Mouse (Mus musculus) limb, embryonic 12.5 days (tissue): Measurements from ENCODE around the gene Cd96. TPM values are rescaled to one million over a fixed set of nuclear protein-coding genes. Genes with fewer than 3 reads are reported as not detected.
A peak's percentile ranks its signal among the peaks of the same experiment; 100 is the strongest.

ENCODE experiments used
- ATAC-seq: fragments of 200-750 bp; cut with Nextera tagmentation; 2 replicates; pipeline ENCODE4 v1.8.0; 2017; ENCODE audit warnings: low read depth, moderate TSS enrichment; ENCODE audit not compliant: insufficient number of reproducible peaks, insufficient read depth, low FRiP score, low TSS enrichment
- H3K27ac ChIP-seq: fragments of 300-500 bp; sonication (generic); 2 replicates; pipeline ENCODE4 v1.5.1; 2016; ENCODE audit warnings: mild to moderate bottlenecking, moderate library complexity
- H3K27me3 ChIP-seq: fragments of 300-500 bp; sonication (generic); 2 replicates; pipeline ENCODE4 v1.6.1; 2016; ENCODE audit warnings: mild to moderate bottlenecking, moderate library complexity
- H3K36me3 ChIP-seq: fragments of 300-500 bp; sonication (generic); 2 replicates; pipeline ENCODE4 v1.6.1; 2016; ENCODE audit warnings: mild to moderate bottlenecking, moderate library complexity
- H3K4me1 ChIP-seq: fragments of 300-500 bp; sonication (generic); replicated peaks from 2 replicates; pipeline ENCODE4 v1.6.1; 2016
- H3K4me2 ChIP-seq: fragments of 300-500 bp; sonication (generic); 2 replicates; pipeline ENCODE4 v1.6.1; 2016; ENCODE audit warnings: mild to moderate bottlenecking, moderate library complexity
- H3K4me3 ChIP-seq: fragments of 300-500 bp; sonication (generic); replicated peaks from 2 replicates; pipeline ENCODE4 v1.5.1; 2016; ENCODE audit warnings: mild to moderate bottlenecking
- H3K9ac ChIP-seq: fragments of 300-500 bp; sonication (generic); replicated peaks from 2 replicates; pipeline ENCODE4 v1.6.1; 2016; ENCODE audit warnings: mild to moderate bottlenecking, moderate library complexity
- H3K9me3 ChIP-seq: fragments of 300-500 bp; sonication (generic); 2 replicates; pipeline ENCODE4 v1.6.1; 2016; ENCODE audit warnings: mild to moderate bottlenecking, moderate library complexity
- WGBS: fragments of 180-500 bp; shearing (Covaris S2); methylation state at CpG from one replicate; pipeline ENCODE4 v1.1.7; 2016; 5-methylcytosine and 5-hydroxymethylcytosine counted together
- polyA plus RNA-seq: library from polyadenylated mRNA; unstranded; fragments of >200 nt; fragmentation: Nextera tagmentation; extraction: Ambion mirVana; gene quantifications from 2 replicates; pipeline ENCODE4 v1.2.1, GENCODE M21; 2016

Cd96 gene
- polyA plus RNA-seq, 1 experiment from 2014 or later: not detected

- peak overlapping the region; percentile 93 for H3K4me2 ChIP-seq
- no peak overlapping the region for H3K27ac ChIP-seq
- H3K4me3 ChIP-seq: peak overlapping the region; percentile 63
- H3K36me3 ChIP-seq: no peaks in the 10 kb centered on the region
- no peaks in the 10 kb centered on the region for H3K9me3 ChIP-seq
- no peak; the same call in 1 of the 2 replicates for ATAC-seq
- peak overlapping the region; percentile 67 for H3K9ac ChIP-seq
- WGBS: under 1% methylated on average over 13 of the region's 13 CpGs
- peaks cover 6% of the 10 kb centered on the region for H3K27me3 ChIP-seq
- peaks cover 12% of the 10 kb centered on the region for H3K4me1 ChIP-seq
Observed at GRCm38 (mm10) chr16:46009717-46010116, 110.3 kb downstream of the Cd96 start.

GRCm38 (mm10) chr16:46008766-46009165 is 111.3 kb downstream of the Cd96 start:
- peaks cover 6% of the 10 kb centered on the region for H3K27me3 ChIP-seq
- no peaks in the 10 kb centered on the region for H3K9me3 ChIP-seq
- H3K36me3 ChIP-seq: no peaks in the 10 kb centered on the region
- H3K4me1 ChIP-seq: peaks cover 12% of the 10 kb centered on the region
- peak overlapping the region; percentile 93; the same call in 1 of the 2 replicates for H3K4me2 ChIP-seq
- ATAC-seq: no peak
- WGBS: 66% methylated on average over 3 of the region's 3 CpGs
- no peak overlapping the region for H3K9ac ChIP-seq
- H3K27ac ChIP-seq: no peak overlapping the region
- no peak overlapping the region for H3K4me3 ChIP-seq

DNA sequence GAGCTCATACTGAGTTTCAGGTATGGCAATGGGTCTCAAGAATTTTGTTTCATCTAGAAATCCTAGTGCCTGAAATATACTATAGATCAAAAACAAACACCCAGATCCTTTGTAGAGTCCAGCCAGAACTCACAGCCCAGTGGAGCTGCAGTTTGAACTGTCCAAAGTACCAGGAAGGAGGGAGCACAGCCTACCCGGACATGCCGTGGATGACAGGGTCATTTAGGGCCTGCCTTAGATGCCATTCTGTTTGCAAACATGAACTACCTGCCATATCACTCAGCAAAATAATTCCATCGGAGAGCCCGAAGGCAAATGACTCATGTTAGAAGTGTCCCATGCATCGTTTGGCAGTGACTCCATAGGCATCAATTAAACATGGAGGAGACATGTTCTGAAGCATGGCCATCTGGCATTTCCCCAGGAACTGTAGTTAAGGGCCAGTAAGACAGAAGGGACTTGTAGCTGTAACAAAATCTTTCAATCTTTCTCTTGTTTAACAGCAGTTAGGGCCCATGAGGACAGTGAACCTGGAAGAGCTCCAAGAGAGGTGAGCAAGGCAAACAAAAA is 111.9 kb downstream of the Cd96 start:
- H3K36me3 ChIP-seq: no peaks in the 10 kb centered on the region
- no peak overlapping the region for H3K27ac ChIP-seq
- no peak overlapping the region for H3K9ac ChIP-seq
- H3K4me2 ChIP-seq: no peak overlapping the region
- no peaks in the 10 kb centered on the region for H3K9me3 ChIP-seq
- 74% methylated on average over 5 of the region's 5 CpGs for WGBS
- ATAC-seq: no peak
- peaks cover 6% of the 10 kb centered on the region for H3K27me3 ChIP-seq
- H3K4me1 ChIP-seq: peaks cover 12% of the 10 kb centered on the region
- H3K4me3 ChIP-seq: no peak overlapping the region

- Histone ChIP-seq H3K4me2 (no peak overlapping the region), H3K9ac (no peak overlapping the region), H3K36me3 (no peaks in the 10 kb centered on the region), H3K4me1 (peaks cover 15% of the 10 kb centered on the region), H3K27me3 (peaks cover 6% of the 10 kb centered on the region), H3K9me3 (no peaks in the 10 kb centered on the region), H3K27ac (no peak overlapping the region), H3K4me3 (no peak overlapping the region)
- WGBS: 79% methylated on average over 10 of the region's 10 CpGs
- ATAC-seq: no peak
Observed at GRCm38 (mm10) chr16:46006261-46006660, 113.8 kb downstream of the Cd96 start.

DNA sequence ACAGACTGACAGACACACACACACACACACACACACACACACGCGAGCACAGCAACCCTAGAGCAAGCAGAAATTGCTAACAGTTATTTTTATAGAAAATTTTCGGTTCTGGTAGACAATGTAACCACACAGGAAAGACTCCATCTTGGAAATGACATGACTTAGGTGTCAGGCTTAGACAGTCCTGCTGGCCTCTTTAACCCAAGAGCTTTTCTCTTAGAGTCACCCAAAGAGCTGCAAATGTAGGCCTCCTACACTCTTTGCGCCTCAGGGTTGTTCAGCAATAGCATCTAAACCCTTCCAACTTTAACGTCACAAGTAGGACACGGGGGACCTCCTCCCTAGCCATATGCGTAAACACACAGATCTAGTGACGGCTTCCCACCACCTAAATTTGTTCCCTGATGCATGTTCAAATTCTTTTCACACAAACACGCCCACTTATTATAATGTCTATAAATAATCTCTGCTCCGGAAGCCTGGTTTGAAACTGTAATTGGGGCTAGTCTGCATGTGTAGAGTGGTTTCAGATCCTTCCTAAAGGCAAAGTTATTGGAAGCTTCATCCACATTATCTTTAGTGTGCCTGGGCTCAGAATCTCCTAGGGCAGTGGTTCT is 118.4 kb downstream of the Cd96 start:
- Histone ChIP-seq H3K4me2 (no peak overlapping the region), H3K4me3 (no peak overlapping the region), H3K4me1 (peaks cover 4% of the 10 kb centered on the region; the same call in 1 of the 2 replicates), H3K36me3 (no peaks in the 10 kb centered on the region), H3K27me3 (no peaks in the 10 kb centered on the region), H3K9me3 (no peaks in the 10 kb centered on the region), H3K27ac (no peak overlapping the region), H3K9ac (no peak overlapping the region)
- WGBS: 82% methylated on average over 10 of the region's 10 CpGs
- no peak for ATAC-seq

DNA sequence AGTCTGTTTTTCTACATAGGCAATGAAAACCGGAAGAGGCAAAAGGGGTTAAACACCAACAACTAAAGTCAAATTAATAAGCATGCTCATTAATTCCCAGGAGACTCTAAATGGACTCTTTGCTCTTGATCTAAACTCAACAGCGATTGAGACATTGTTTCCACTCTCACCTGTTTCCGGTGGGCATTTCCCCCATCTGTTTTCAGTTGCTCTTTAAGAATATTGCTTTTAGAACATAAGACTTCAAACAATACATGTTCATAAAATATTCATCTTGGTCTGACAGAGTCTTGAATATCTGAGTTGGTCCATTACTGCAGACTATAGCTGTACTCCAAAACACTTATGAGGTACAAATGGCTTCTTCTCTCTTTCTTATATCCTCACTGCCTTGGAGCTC is 119.1 kb downstream of the Cd96 start:
- WGBS: 72% methylated on average over 3 of the region's 3 CpGs
- H3K36me3 ChIP-seq: no peaks in the 10 kb centered on the region
- no peak overlapping the region for H3K4me2 ChIP-seq
- H3K27me3 ChIP-seq: no peaks in the 10 kb centered on the region
- no peak for ATAC-seq
- peaks cover 4% of the 10 kb centered on the region; the same call in 1 of the 2 replicates for H3K4me1 ChIP-seq
- no peak overlapping the region for H3K27ac ChIP-seq
- H3K9me3 ChIP-seq: no peaks in the 10 kb centered on the region
- no peak overlapping the region for H3K4me3 ChIP-seq
- H3K9ac ChIP-seq: no peak overlapping the region

- WGBS: 68% methylated on average over 10 of the region's 10 CpGs
- Histone ChIP-seq H3K27me3 (no peaks in the 10 kb centered on the region), H3K27ac (no peak overlapping the region), H3K36me3 (no peaks in the 10 kb centered on the region), H3K9me3 (no peaks in the 10 kb centered on the region), H3K4me2 (no peak overlapping the region), H3K4me1 (peaks cover 4% of the 10 kb centered on the region; the same call in 1 of the 2 replicates), H3K4me3 (no peak overlapping the region), H3K9ac (no peak overlapping the region)
- ATAC-seq: no peak
Observed at GRCm38 (mm10) chr16:45999374-46000191, 120.5 kb downstream of the Cd96 start.

DNA sequence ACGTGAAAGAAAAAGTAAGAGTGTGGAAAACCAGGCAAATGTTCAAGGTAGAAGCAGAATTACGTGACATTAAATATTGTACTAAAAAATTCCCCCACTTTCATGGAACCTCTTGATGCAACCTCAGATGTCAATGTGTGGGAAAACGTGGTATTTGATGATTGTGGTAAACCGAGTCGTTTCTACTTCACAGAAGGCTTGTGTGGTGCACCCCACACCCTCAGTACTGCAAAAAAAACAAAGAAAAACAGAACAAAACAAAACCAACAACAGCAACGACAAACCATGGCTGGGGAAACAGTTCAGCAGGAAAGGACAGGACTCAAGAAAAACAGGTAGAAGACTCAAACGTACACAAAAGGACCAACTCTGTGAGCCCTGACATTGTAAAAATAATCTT is 121.8 kb downstream of the Cd96 start:
- H3K4me3 ChIP-seq: no peak overlapping the region
- ATAC-seq: no peak
- H3K4me1 ChIP-seq: peaks cover 4% of the 10 kb centered on the region; the same call in 1 of the 2 replicates
- H3K9me3 ChIP-seq: no peaks in the 10 kb centered on the region
- no peak overlapping the region for H3K27ac ChIP-seq
- H3K27me3 ChIP-seq: no peaks in the 10 kb centered on the region
- WGBS: 77% methylated on average over 7 of the region's 7 CpGs
- H3K36me3 ChIP-seq: no peaks in the 10 kb centered on the region
- no peak overlapping the region for H3K4me2 ChIP-seq
- no peak overlapping the region for H3K9ac ChIP-seq

- no peak overlapping the region for H3K27ac ChIP-seq
- H3K4me2 ChIP-seq: no peak overlapping the region
- no peaks in the 10 kb centered on the region for H3K4me1 ChIP-seq
- 44% methylated on average over 10 of the region's 10 CpGs for WGBS
- no peak for ATAC-seq
- no peaks in the 10 kb centered on the region for H3K9me3 ChIP-seq
- H3K9ac ChIP-seq: no peak overlapping the region
- H3K4me3 ChIP-seq: no peak overlapping the region
- no peaks in the 10 kb centered on the region for H3K27me3 ChIP-seq
- H3K36me3 ChIP-seq: no peaks in the 10 kb centered on the region
Observed at GRCm38 (mm10) chr16:45990901-45991676, 129.0 kb downstream of the Cd96 start.

DNA sequence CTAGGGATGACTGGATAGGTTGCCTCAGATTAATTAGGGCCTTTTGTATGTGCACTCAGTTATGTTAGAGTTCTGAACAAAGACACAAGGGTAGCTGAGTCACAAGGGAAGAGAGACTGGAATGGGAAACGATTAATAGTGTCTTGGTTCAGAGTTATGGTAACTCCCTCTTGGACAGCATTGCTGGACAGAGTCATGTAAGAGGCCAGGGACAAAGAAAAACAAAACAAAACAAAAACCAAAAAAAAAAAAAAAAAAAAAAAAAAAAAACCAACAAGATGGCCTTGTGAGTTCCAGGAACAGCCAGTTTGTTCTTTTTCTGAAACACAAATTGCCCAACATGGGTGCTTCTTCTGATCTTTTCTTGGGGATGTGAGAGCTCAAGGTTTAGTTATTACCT is 133.8 kb downstream of the Cd96 start:
- Histone ChIP-seq H3K9me3 (no peaks in the 10 kb centered on the region), H3K36me3 (no peaks in the 10 kb centered on the region), H3K4me3 (no peak overlapping the region), H3K27ac (no peak overlapping the region), H3K4me1 (no peaks in the 10 kb centered on the region), H3K4me2 (no peak overlapping the region), H3K27me3 (no peaks in the 10 kb centered on the region), H3K9ac (no peak overlapping the region)
- no peak for ATAC-seq
- WGBS: 86% methylated on average over 1 of the region's 1 CpGs
